Mouse (Mus musculus): Measurements from ENCODE around the gene Chst11.

- no peak for TF ChIP-seq SMC3 (IDR thresholded peaks at IDR 0.05; ENCODE audit: low read depth, low read length)
- no peak for TF ChIP-seq RCOR1 (IDR thresholded peaks at IDR 0.05; ENCODE audit: low read depth, low read length)
- no peak for TF ChIP-seq POLR2A (IDR thresholded peaks at IDR 0.05; ENCODE audit: control insufficient read depth in 1 of 2, insufficient read depth in 1 of 2, low read depth in 1 of 2, low read length in 2 of 2, poor library complexity in 1 of 2)
- no peak for TF ChIP-seq CTCF (IDR thresholded peaks at IDR 0.05 in 2 of 3, conservative IDR thresholded peaks at IDR 0.05 in 1 of 3; ENCODE audit: control insufficient read depth in 1 of 3, insufficient read depth in 1 of 3, low read depth in 2 of 3, low read length in 3 of 3, poor library complexity in 1 of 3, severe bottlenecking in 1 of 3)
- TF ChIP-seq BHLHE40 (IDR thresholded peaks at IDR 0.05; ENCODE audit: borderline replicate concordance, low read depth, low read length) = no peak
- no peak for TF ChIP-seq MAX (IDR thresholded peaks at IDR 0.05; ENCODE audit: low read length)
- TF ChIP-seq KAT2A (conservative IDR thresholded peaks at IDR 0.05; ENCODE audit: low read depth, low read length) = no peak
- no peak for TF ChIP-seq EP300 (IDR thresholded peaks at IDR 0.05; ENCODE audit: low read depth in 1 of 2, low read length in 2 of 2)
- no peak for TF ChIP-seq HCFC1 (IDR thresholded peaks at IDR 0.05; ENCODE audit: low read depth, low read length)
Observed at GRCm38 (mm10) chr10:83126447-83126846, 141.1 kb downstream of the Chst11 start.
